Mouse (Mus musculus) layer of hippocampus, adult 2 months (tissue): ENCODE measurements around the gene Maff. TPM values are rescaled to one million over a fixed set of nuclear protein-coding genes. Genes with fewer than 3 reads are reported as not detected.

Source experiments
- DNase-seq, 2 experiments: peaks; one replicate each; pipeline ENCODE4 v3.0.0; 2022; ENCODE audit warnings: low spot score in 2 of 2
- H3K27ac ChIP-seq: fragments of 200-600 bp; 2 replicates; pipeline ENCODE4 v1.8.1; 2022
- H3K4me3 ChIP-seq: fragments of 200-600 bp; 2 replicates; pipeline ENCODE4 v1.8.1; 2022; ENCODE audit warnings: mild to moderate bottlenecking
- CTCF ChIP-seq: fragments of 200-600 bp; conservative IDR thresholded peaks from 2 replicates; pipeline ENCODE4 v1.8.1; 2022; ENCODE audit warnings: antibody characterized with exemption, mild to moderate bottlenecking, moderate library complexity
- total RNA-seq, 2 experiments: library from RNA; stranded (reverse); gene quantifications; 2 replicates each; pipeline ENCODE4 v1.2.3; 2021

The Maff gene
- total RNA-seq, 2 experiments from 2014 or later: 0.87 to 1.8 TPM

DNA sequence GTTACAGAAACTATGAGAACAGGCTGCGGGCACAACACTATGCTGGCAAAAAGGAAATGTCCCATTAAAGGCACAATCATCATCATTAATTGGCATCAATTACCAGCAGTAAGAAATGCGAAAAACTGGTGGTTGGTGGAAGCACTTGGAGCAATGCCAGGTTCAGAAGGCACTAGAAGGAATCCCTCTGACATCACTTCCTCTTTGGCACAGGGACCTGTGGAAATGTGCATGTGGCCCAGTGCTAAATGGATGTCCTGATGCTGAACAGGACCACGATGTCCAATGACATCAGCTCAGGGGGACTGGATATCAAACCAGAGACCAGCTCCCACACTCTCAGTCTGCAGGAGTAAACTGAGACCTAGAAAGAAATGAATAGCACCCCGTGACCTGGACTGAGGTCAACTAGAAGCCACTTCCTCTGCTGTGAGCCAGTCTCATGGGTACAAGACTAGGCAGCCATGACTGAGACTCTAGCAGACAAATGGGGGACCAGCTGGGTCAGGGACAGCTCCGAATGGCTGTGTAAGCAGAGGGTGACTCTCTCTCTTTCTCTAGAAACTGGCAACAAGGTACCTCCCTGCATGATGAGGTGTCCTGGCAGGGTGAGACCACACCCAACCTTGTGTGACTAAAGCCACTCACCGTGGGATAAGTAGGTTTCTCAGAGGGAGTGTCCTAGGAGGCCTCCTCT, 3.6 kb upstream of the Maff start:
- TF ChIP-seq CTCF: no peak
- no peak overlapping the region for H3K4me3 ChIP-seq
- no peak overlapping the region for H3K27ac ChIP-seq
- no peak for DNase-seq

DNA sequence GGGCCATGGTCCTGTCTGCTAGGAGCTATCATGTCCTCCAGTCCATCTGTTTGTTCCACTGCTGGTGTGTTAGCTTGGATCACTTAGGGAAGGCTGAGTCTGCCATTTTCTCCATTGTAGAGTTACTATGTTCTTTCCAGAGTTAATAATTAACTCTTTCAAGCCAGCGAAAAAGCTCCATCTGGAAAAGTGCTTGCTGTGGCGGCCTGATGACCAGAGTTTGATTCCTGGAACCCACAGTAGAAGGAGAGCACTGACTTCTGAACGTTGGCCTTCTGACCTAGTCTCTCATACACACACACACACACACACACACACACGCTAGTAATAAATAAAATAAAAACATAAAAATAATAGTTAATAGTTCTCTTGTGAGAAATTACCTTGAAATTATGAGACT, 1.8 kb upstream of the Maff start:
- TF ChIP-seq CTCF: no peak
- Histone ChIP-seq H3K4me3 (no peak overlapping the region), H3K27ac (no peak overlapping the region)
- DNase-seq: no peak

DNA sequence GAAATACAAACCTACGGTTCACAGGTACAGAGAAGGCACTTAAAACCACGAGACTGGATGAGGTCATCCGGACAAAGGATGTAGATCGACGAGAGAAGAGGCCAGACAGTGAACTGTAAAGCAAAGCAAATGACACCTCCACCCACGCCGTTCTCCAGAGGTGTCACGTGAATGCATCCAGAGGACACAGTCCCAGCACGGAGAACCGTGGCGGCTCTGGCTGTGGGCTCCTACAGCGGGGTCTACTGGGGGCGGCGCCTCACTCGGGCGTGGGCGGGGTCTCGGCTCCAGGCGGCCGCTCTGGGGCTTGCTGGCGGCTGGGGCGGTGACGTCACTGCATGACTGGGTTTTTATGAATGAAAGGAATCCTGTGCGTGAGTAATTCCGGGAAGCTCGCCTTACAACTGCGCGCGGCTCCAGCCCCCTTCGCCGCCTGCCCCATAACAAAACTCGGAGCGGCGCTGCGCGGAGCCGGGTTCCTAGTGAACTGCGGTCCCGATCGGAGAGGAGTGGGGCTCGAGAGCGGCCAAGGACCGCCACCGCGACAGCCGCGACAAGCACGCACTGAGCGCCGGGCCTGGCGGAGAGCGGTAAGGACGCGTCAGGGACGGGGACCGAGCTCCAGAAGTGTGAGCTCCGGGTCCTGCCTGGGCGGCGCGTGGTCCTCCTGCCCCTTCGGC, 884 bp downstream of the Maff start:
- 0 out of 2 replicates have a peak, but pooled peaks have one; percentile 7 for TF ChIP-seq CTCF
- peak overlapping the region; percentile 60; the same call in 1 of the 2 replicates for H3K27ac ChIP-seq
- peak overlapping the region; percentile 71 for H3K4me3 ChIP-seq
- peak; percentile 78 to 83 for DNase-seq

DNA sequence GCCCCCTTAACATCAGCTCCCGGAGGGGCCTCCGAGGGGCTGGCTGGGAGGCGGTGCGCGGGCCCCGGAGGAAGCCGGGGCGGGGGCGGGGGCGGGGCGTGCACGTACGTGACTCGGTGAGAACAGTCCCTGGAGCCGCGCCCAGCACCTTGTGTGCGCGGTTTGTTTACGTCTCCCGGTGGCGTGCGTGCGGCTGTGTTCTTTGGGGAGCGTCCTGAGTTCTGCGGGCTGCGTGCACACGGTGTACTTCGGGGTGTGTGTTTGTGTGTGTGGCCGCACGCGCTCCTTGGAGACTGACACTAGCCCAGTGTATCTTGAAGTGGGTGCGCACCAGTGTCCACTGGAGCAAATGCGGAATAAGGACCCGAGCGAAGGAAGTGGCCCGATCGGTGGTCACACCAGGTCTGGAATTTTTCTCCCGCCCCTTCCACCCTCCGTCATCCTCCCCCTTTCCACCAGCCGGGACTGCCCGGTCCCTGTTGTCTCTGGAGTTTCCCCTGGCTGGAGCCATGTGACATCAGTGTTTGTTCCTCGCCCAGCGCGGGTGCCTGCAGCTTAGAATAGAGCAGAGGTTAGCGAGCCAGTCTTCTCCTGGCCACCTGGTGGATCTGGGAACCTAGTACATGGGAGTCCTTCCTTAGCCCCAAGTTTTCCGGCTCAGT, 1.6 kb downstream of the Maff start:
- peak overlapping the region; percentile 60; the same call in 1 of the 2 replicates for H3K27ac ChIP-seq
- DNase-seq: no peak
- TF ChIP-seq CTCF: peak; percentile 44
- H3K4me3 ChIP-seq: peak overlapping the region; percentile 71

DNA sequence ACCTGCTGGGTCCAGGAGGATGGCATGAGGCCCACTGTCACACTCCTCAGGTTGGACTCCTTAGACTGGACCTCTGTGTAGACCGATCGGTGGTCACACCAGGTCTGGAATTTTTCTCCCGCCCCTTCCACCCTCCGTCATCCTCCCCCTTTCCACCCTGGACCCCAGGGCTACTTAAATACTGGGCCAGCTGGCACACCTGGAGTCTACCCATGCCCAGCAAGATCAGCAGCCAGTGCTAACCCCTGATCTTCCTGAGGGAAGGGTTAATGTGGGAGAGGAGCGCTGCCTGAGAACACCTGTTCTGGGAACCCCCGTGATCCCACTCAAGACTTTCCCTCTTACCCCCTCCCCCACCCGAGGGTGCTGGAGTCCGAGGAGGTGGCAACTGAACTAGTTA, 2.2 kb downstream of the Maff start:
- DNase-seq: no peak
- no peak overlapping the region for H3K27ac ChIP-seq
- no peak for TF ChIP-seq CTCF
- H3K4me3 ChIP-seq: peak overlapping the region; percentile 71; the same call in 1 of the 2 replicates

DNA sequence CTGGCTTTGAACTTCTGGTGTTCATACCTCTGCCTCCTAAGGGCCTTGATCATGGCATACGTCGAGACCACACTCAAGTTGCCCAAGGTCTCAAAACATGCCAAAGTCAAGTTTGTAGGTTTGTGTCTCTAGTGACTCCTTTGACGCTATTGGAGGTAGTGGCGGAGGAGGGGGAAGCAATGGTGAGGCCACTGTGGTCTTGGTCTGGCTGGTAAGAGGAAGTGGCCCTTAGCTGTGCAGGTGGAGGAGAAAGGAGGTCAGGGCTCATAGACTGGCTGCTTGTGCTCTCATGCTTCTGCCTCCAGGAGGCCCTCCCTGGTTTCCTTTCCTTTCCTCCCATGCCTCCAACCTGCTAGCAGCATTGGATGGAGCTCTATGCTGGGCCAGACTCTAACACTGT, 4.4 kb downstream of the Maff start:
- TF ChIP-seq CTCF: no peak
- no peak for DNase-seq
- H3K27ac ChIP-seq: no peak overlapping the region; the same call in 1 of the 2 replicates
- no peak overlapping the region for H3K4me3 ChIP-seq

DNA sequence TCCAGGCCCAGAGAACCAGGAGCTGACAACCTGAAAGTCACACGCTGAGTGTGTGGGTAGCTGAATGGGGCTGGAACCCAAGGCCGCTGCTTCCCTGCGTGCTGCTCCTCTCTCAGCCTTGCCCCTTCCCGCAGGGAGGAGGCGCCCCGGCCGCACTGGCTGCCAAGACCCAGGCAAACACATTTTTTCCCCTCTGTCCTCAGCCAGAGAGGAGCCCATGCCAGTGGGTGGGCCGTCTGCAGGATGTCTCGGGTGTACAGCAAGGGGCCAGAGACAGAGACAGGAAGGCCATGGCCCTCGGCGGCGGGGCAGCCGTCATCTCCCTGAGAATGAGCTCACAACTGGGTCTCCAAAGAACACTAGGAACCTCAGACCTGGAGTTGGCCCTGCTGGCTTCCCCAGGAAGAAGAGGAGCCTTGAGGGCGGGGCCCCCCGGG, 4.9 kb downstream of the Maff start:
- Histone ChIP-seq H3K4me3 (no peak overlapping the region), H3K27ac (no peak overlapping the region; the same call in 1 of the 2 replicates)
- DNase-seq: no peak
- no peak for TF ChIP-seq CTCF

DNA sequence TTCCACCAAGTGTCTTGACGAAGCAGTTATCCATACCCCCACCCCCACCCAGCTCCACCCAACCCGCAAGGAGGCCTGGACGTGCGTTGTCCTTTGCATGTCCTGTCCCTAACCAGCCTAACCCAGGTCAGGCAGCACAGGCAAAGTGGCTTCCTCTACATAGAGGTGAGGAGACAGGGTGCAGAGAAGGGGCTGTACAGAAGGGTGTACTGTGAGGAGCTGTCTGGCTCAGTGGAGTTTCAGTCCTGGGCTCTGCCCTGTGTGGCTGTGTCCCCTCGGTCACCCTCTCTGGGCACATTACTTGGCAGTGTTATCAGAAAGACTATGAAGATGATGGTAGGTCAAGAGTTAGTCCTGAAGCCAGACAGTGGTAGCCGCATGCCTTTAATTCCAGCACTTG, 6.1 kb downstream of the Maff start:
- H3K27ac ChIP-seq: no peak overlapping the region
- no peak for TF ChIP-seq CTCF
- no peak for DNase-seq
- H3K4me3 ChIP-seq: no peak overlapping the region

DNA sequence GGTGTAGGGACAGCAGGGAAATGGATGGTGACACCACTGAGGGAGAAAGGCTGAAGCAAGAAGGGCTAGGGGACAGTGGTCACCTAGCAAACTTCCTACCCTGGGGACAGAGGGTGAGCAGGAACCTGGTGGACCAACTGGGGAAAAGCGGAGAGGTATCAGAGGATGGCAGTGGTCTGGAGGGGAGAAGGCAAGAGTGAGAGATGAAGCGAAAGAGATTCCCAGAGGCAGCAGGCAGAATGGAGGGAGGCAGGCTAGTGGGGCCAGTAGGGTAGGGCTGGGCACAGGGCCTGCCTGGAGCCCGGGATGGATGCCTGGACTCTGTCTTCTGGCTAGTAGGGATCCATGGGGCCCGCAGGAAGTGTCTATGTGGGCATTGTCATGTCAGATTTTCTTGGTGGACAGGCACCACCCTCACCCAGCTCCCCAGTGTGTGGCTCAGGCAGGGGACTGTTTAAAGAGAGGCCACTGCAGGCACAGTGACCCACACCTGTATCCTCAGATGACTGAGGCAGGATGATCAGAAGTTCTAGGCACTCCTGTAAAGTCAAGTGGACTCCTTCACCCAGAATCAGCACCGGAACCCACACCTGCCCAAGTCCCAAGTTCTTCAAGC, 7.4 kb downstream of the Maff start:
- H3K4me3 ChIP-seq: no peak overlapping the region
- H3K27ac ChIP-seq: no peak overlapping the region
- no peak for DNase-seq
- no peak for TF ChIP-seq CTCF

DNA sequence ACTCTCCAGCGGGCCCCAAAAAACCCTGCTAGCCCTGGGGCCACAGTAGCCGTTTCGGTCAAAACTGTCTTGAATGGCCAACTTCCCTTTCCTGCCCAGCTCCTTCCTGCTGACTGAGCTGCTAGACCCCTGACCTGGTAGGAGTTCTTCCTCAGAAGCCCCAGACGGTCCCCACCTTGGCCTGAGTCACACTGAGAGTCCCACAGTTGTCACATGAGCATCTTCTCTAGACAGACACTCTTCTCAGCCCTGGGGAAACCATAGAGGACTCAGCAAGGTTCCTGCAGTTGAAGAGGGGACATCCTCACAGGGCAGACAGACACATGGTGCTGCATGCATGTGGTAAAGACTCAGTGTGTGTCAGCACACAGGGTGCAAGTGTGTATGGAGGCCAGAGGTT, 8.2 kb downstream of the Maff start:
- no peak for DNase-seq
- TF ChIP-seq CTCF: no peak
- Histone ChIP-seq H3K27ac (no peak overlapping the region), H3K4me3 (no peak overlapping the region)

DNA sequence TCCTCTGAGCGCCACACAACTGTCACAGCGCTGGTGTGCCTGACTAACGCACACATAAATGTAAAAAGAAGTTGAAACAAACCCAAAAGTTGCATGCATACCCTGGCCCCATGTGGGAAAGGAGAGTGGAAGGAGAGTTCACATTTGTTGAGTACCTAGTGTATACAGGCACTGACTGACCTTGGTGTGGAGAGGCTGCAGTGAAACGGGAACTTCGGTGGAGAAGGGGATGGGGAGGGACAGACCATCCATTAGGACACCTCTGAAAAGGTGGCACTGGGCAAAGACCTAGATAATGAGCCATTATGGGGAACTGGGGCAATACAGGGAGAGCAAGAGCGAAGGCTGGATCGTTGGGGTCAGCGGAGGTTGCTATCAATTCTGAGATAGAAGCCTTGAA, 10.1 kb downstream of the Maff start:
- no peak overlapping the region for H3K27ac ChIP-seq
- TF ChIP-seq CTCF: no peak
- peak overlapping the region; percentile 56; the same call in 1 of the 2 replicates for H3K4me3 ChIP-seq

DNA sequence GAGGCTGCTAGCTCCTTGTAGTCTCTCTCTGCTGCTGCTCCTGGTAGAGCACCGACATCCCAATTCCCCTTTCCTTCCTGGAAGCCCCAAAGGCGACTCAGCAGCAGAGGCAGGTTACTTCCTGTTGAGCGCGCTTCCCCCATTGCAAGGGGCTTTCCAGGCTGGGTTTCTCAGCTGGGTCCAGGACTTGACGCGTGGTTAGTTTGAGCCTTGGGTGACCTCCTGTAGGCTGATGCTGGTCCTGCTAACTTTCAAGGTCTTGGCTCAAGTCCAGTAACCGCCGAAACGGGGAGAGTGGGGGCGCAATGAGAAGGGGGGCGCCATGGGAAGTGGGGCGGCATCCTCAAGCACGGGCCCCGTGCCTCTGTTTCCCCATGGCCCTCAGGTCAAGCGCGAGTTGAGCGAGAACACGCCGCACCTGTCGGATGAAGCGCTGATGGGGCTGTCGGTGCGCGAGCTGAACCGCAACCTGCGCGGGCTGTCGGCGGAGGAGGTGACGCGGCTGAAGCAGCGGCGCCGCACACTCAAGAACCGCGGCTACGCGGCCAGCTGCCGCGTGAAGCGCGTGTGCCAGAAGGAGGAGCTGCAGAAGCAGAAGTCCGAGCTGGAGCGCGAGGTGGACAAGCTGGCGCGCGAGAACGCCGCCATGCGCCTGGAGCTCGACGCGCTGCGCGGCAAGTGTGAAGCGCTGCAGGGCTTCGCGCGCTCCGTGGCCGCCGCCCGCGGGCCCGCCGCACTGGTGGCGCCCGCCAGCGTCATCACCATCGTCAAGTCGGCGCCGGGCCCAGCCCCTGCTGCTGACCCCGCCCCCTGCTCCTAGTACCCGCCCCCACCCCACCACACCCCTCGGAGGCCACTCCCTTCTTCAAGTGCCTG, 10.9 kb downstream of the Maff start:
- TF ChIP-seq CTCF: peak; percentile 37
- Histone ChIP-seq H3K27ac (no peak overlapping the region; the same call in 1 of the 2 replicates), H3K4me3 (peak overlapping the region; percentile 56)
- DNase-seq: peak; percentile 22 to 52

More for the DNA sequence above, 10.1 kb downstream of the Maff start:
- no peak for DNase-seq
